Mouse (Mus musculus): ENCODE data around the gene Cnbp. TPM values are rescaled to one million over a fixed set of nuclear protein-coding genes. Genes with fewer than 3 reads are reported as not detected.
A peak's percentile ranks its signal among the peaks of the same experiment; 100 is the strongest.

The Cnbp gene
- polyA plus RNA-seq, 1 experiment from 2014 or later, result 1,357 TPM

DNA sequence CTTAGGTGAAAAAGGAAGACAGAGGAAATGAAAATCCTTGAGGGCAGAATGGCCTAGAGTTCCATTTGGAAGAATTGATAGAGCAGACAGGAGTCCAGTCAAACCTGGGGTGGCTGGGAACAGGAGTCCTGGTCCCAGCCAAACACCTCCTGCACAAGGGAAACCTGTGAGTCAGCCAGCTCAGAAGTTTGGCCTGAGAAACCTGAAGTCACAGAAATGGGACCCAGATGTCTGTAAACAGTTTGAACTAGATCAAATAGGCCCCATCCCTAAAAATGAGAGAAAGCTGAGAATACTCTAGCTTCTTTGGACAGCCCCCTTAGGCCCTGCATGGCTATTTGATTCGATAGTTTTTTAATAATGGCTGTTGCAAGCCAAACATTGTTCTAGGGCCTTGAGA, 38.2 kb downstream of the Cnbp start:
- H3K27ac ChIP-seq (replicated peaks; ENCODE audit: low read depth, low read length), result no peak overlapping the region
- H3K4me1 ChIP-seq (ENCODE audit: control insufficient read depth, insufficient read depth, low read length), result no peaks in the 10 kb centered on the region

GRCm38 (mm10) chr6:87811675-87812338, 39.1 kb downstream of the Cnbp start, which contains the start of gene Rab43:
TSS of gene Rab43 (minus strand) at chr6:87812164.
- Histone ChIP-seq H3K27me3 (ENCODE audit: control insufficient read depth, insufficient read depth, low read length) (no peaks in the 10 kb centered on the region), H3K4me2 (ENCODE audit: low read depth, severe bottlenecking) (peak within 1 kb of the TSS; percentile 90), H3K27ac (replicated peaks; ENCODE audit: low read depth, low read length) (peak within 1 kb of the TSS; percentile 42; the same call in 1 of the 2 replicates), H3K9me3 (ENCODE audit: control insufficient read depth, low read length) (no peaks in the 10 kb centered on the region), H3K4me1 (ENCODE audit: control insufficient read depth, insufficient read depth, low read length) (no peaks in the 10 kb centered on the region), H3K4me3 (ENCODE audit: low read depth, low read length) (peak within 1 kb of the TSS; percentile 72), H3K36me3 (ENCODE audit: control insufficient read depth, insufficient read depth, low read length) (peaks cover 2% of the 10 kb centered on the region), H3K9ac (ENCODE audit: low read length) (peak within 1 kb of the TSS; percentile 67)
- peak; percentile 95 for ATAC-seq (ENCODE audit: insufficient number of reproducible peaks, low FRiP score, low TSS enrichment, low read depth)
- under 1% methylated on average over 41 of the region's 56 CpGs for WGBS
- DNase-seq (ENCODE audit: low spot score), result peak; percentile 89

More for the DNA sequence above, 38.2 kb downstream of the Cnbp start:
- Histone ChIP-seq H3K4me2 (ENCODE audit: low read depth, severe bottlenecking) (peak overlapping the region; percentile 90), H3K9ac (ENCODE audit: low read length) (no peak overlapping the region), H3K4me3 (ENCODE audit: low read depth, low read length) (no peak overlapping the region; the same call in 1 of the 2 replicates), H3K36me3 (ENCODE audit: control insufficient read depth, insufficient read depth, low read length) (peaks cover 4% of the 10 kb centered on the region), H3K27me3 (ENCODE audit: control insufficient read depth, insufficient read depth, low read length) (no peaks in the 10 kb centered on the region), H3K9me3 (ENCODE audit: control insufficient read depth, low read length) (no peaks in the 10 kb centered on the region)
- 80% methylated on average over 1 of the region's 1 CpGs for WGBS
- no peak for DNase-seq (ENCODE audit: low spot score)
- ATAC-seq (ENCODE audit: insufficient number of reproducible peaks, low FRiP score, low TSS enrichment, low read depth), result no peak

GRCm38 (mm10) chr6:87810713-87811669, 39.9 kb downstream of the Cnbp start:
- peak overlapping the region; percentile 90 for H3K4me2 ChIP-seq (ENCODE audit: low read depth, severe bottlenecking)
- peak overlapping the region; percentile 67 for H3K9ac ChIP-seq (ENCODE audit: low read length)
- peak overlapping the region; percentile 42; the same call in 1 of the 2 replicates for H3K27ac ChIP-seq (replicated peaks; ENCODE audit: low read depth, low read length)
- peak overlapping the region; percentile 72 for H3K4me3 ChIP-seq (ENCODE audit: low read depth, low read length)
- H3K4me1 ChIP-seq (ENCODE audit: control insufficient read depth, insufficient read depth, low read length), result no peaks in the 10 kb centered on the region
- DNase-seq (ENCODE audit: low spot score) (peak; percentile 62), ATAC-seq (ENCODE audit: insufficient number of reproducible peaks, low FRiP score, low TSS enrichment, low read depth) (peak; percentile 69)
- H3K36me3 ChIP-seq (ENCODE audit: control insufficient read depth, insufficient read depth, low read length), result no peaks in the 10 kb centered on the region; the same call in none of the 2 replicates
- no peaks in the 10 kb centered on the region for H3K27me3 ChIP-seq (ENCODE audit: control insufficient read depth, insufficient read depth, low read length)
- WGBS, result under 1% methylated on average over 66 of the region's 77 CpGs
- H3K9me3 ChIP-seq (ENCODE audit: control insufficient read depth, low read length), result no peaks in the 10 kb centered on the region

DNA sequence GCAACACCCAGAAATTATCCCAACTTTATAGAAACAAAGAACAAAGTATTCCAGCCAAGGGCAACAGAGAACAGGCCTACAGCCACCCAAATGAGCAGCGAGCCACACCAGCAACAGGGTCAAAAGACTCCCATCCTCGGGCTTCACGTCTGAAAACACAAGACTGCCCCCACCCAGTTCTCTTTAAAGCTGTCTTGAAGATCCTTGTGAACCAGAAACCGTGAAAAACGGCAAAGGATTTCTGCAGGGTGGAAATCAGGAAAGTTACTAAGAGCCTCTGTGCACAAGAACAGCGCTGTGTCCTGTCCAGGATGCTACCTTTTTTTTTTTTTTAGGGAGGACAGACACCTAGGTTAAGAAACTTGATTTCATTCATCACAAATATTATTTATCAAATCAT, 40.6 kb downstream of the Cnbp start:
- no peak for ATAC-seq (ENCODE audit: insufficient number of reproducible peaks, low FRiP score, low TSS enrichment, low read depth)
- H3K4me3 ChIP-seq (ENCODE audit: low read depth, low read length), result peak overlapping the region; percentile 72
- WGBS, result 48% methylated on average over 6 of the region's 6 CpGs
- H3K27me3 ChIP-seq (ENCODE audit: control insufficient read depth, insufficient read depth, low read length), result no peaks in the 10 kb centered on the region
- DNase-seq (ENCODE audit: low spot score), result no peak
- no peaks in the 10 kb centered on the region for H3K9me3 ChIP-seq (ENCODE audit: control insufficient read depth, low read length)
- peak overlapping the region; percentile 90 for H3K4me2 ChIP-seq (ENCODE audit: low read depth, severe bottlenecking)
- no peak overlapping the region for H3K27ac ChIP-seq (replicated peaks; ENCODE audit: low read depth, low read length)
- H3K36me3 ChIP-seq (ENCODE audit: control insufficient read depth, insufficient read depth, low read length), result no peaks in the 10 kb centered on the region; the same call in none of the 2 replicates
- H3K9ac ChIP-seq (ENCODE audit: low read length), result no peak overlapping the region
- H3K4me1 ChIP-seq (ENCODE audit: control insufficient read depth, insufficient read depth, low read length), result no peaks in the 10 kb centered on the region

GRCm38 (mm10) chr6:87809651-87810161, 41.2 kb downstream of the Cnbp start:
- DNase-seq (ENCODE audit: low spot score), result no peak
- 91% methylated on average over 6 of the region's 6 CpGs for WGBS

DNA sequence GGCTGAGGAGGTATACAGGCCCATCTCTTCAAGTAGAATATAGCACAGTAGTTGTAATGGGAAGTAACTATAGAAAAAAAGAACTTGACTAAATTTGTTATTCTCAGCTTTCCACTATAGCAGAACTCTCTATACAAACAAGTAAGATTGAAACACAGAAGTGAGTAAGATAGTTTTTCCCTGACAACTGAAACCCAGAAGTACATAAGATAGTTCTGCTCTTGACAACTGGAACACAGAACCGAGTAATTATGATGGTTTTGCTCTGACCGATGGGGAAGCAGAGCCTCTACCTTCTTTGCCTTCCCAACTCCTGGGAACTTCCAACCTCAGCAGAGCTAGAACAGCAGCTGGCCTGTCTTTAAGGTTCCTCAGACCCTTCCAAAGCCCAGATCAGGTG, 41.8 kb downstream of the Cnbp start:
- no peak overlapping the region for H3K27ac ChIP-seq (replicated peaks; ENCODE audit: low read depth, low read length)
- no peak for ATAC-seq (ENCODE audit: insufficient number of reproducible peaks, low FRiP score, low TSS enrichment, low read depth)
- 92% methylated on average over 2 of the region's 2 CpGs for WGBS
- H3K4me1 ChIP-seq (ENCODE audit: control insufficient read depth, insufficient read depth, low read length), result no peaks in the 10 kb centered on the region
- no peak for DNase-seq (ENCODE audit: low spot score)
- no peaks in the 10 kb centered on the region for H3K27me3 ChIP-seq (ENCODE audit: control insufficient read depth, insufficient read depth, low read length)
- H3K4me3 ChIP-seq (ENCODE audit: low read depth, low read length), result no peak overlapping the region
- no peak overlapping the region for H3K4me2 ChIP-seq (ENCODE audit: low read depth, severe bottlenecking)
- no peaks in the 10 kb centered on the region for H3K9me3 ChIP-seq (ENCODE audit: control insufficient read depth, low read length)
- no peak overlapping the region for H3K9ac ChIP-seq (ENCODE audit: low read length)
- no peaks in the 10 kb centered on the region; the same call in none of the 2 replicates for H3K36me3 ChIP-seq (ENCODE audit: control insufficient read depth, insufficient read depth, low read length)

More at GRCm38 (mm10) chr6:87809651-87810161, 41.2 kb downstream of the Cnbp start:
- Histone ChIP-seq H3K9me3 (ENCODE audit: control insufficient read depth, low read length) (no peaks in the 10 kb centered on the region), H3K4me2 (ENCODE audit: low read depth, severe bottlenecking) (no peak overlapping the region), H3K9ac (ENCODE audit: low read length) (no peak overlapping the region), H3K27me3 (ENCODE audit: control insufficient read depth, insufficient read depth, low read length) (no peaks in the 10 kb centered on the region), H3K27ac (replicated peaks; ENCODE audit: low read depth, low read length) (no peak overlapping the region), H3K4me1 (ENCODE audit: control insufficient read depth, insufficient read depth, low read length) (no peaks in the 10 kb centered on the region), H3K4me3 (ENCODE audit: low read depth, low read length) (no peak overlapping the region), H3K36me3 (ENCODE audit: control insufficient read depth, insufficient read depth, low read length) (no peaks in the 10 kb centered on the region; the same call in none of the 2 replicates)
- no peak for ATAC-seq (ENCODE audit: insufficient number of reproducible peaks, low FRiP score, low TSS enrichment, low read depth)

GRCm38 (mm10) chr6:87808521-87808920, 42.4 kb downstream of the Cnbp start:
- DNase-seq (ENCODE audit: low spot score), result no peak
- no peaks in the 10 kb centered on the region for H3K27me3 ChIP-seq (ENCODE audit: control insufficient read depth, insufficient read depth, low read length)
- H3K9ac ChIP-seq (ENCODE audit: low read length), result no peak overlapping the region
- H3K27ac ChIP-seq (replicated peaks; ENCODE audit: low read depth, low read length), result no peak overlapping the region
- H3K4me1 ChIP-seq (ENCODE audit: control insufficient read depth, insufficient read depth, low read length), result no peaks in the 10 kb centered on the region
- WGBS, result 84% methylated on average over 3 of the region's 3 CpGs
- no peak for ATAC-seq (ENCODE audit: insufficient number of reproducible peaks, low FRiP score, low TSS enrichment, low read depth)
- H3K36me3 ChIP-seq (ENCODE audit: control insufficient read depth, insufficient read depth, low read length), result no peaks in the 10 kb centered on the region; the same call in 1 of the 2 replicates
- H3K4me3 ChIP-seq (ENCODE audit: low read depth, low read length), result no peak overlapping the region
- no peak overlapping the region for H3K4me2 ChIP-seq (ENCODE audit: low read depth, severe bottlenecking)
- no peaks in the 10 kb centered on the region for H3K9me3 ChIP-seq (ENCODE audit: control insufficient read depth, low read length)
